Mouse (Mus musculus) kidney, adult 9 months (tissue): Measurements from ENCODE around the gene Gdi1.

Experiments
- DNase-seq: peaks from one replicate; pipeline ENCODE4 v3.0.0; 2022

The Gdi1 gene

GRCm38 (mm10) chrX:74304867-74305700 is at the start of gene Gdi1:
TSS of gene Gdi1 (plus strand) at chrX:74304998.
- DNase-seq = peak; percentile 72

GRCm38 (mm10) chrX:74257746-74258145 is 47.1 kb upstream of the Gdi1 start:
- no peak for DNase-seq

- DNase-seq = no peak
These were observed 35.1 kb upstream of the Gdi1 start for GRCm38 (mm10) chrX:74269736-74270061.

GRCm38 (mm10) chrX:74270062-74270901 is 34.5 kb upstream of the Gdi1 start, which contains the start of gene Rpl10:
TSS of gene Rpl10 (plus strand) at chrX:74270812.
- peak; percentile 97 for DNase-seq

- DNase-seq = peak; percentile 50
These were observed 33.8 kb upstream of the Gdi1 start for GRCm38 (mm10) chrX:74270902-74271551.

GRCm38 (mm10) chrX:74273422-74274322 is 31.1 kb upstream of the Gdi1 start:
- DNase-seq = peak; percentile 22

GRCm38 (mm10) chrX:74277916-74278315 is 26.9 kb upstream of the Gdi1 start:
- no peak for DNase-seq

- DNase-seq = no peak
These were observed 23.6 kb upstream of the Gdi1 start for GRCm38 (mm10) chrX:74281041-74281731.

- peak; percentile 92 for DNase-seq
These were observed 22.9 kb upstream of the Gdi1 start, which contains the start of the genes Taz and Dnase1l1 for GRCm38 (mm10) chrX:74281732-74282394. TSS of gene Taz (plus strand) at chrX:74281912. TSS of gene Dnase1l1 (minus strand) at chrX:74282337.

GRCm38 (mm10) chrX:74282395-74283091 is 22.3 kb upstream of the Gdi1 start:
- peak; percentile 90 for DNase-seq

GRCm38 (mm10) chrX:74283092-74283437 is 21.7 kb upstream of the Gdi1 start:
- no peak for DNase-seq

GRCm38 (mm10) chrX:74293431-74293830 is 11.4 kb upstream of the Gdi1 start:
- DNase-seq = no peak

- DNase-seq = peak; percentile 97
These were observed 8.0 kb upstream of the Gdi1 start, which contains the start of gene Atp6ap1 for GRCm38 (mm10) chrX:74296538-74297448. TSS of gene Atp6ap1 (plus strand) at chrX:74297097.

- no peak for DNase-seq
These were observed 6.5 kb upstream of the Gdi1 start for GRCm38 (mm10) chrX:74298348-74298747.

- no peak for DNase-seq
These were observed 5.1 kb upstream of the Gdi1 start for GRCm38 (mm10) chrX:74299721-74300120.

GRCm38 (mm10) chrX:74312540-74313464 is 8.0 kb downstream of the Gdi1 start, which contains the start of gene Fam50a:
TSS of gene Fam50a (plus strand) at chrX:74313033.
- peak; percentile 90 for DNase-seq

- peak; percentile 62 for DNase-seq
These were observed 23.9 kb downstream of the Gdi1 start, which contains the start of gene Plxna3 for GRCm38 (mm10) chrX:74328725-74329161. TSS of gene Plxna3 (plus strand) at chrX:74329066.

- DNase-seq = no peak
These were observed 24.4 kb downstream of the Gdi1 start for GRCm38 (mm10) chrX:74329215-74329671.
